10 mouse cellular contexts compared by ENCODE assay signal in genomic region chr7:99547584-99548487, GRCm38 (mm10). TPM values are rescaled to one million over a fixed set of nuclear protein-coding genes. Genes with fewer than 3 reads are reported as not detected.
DNase-seq lines count a peak whose midpoint lies in the region; ATAC-seq and TF ChIP-seq lines count a peak whose summit lies in the region.
"Had no signal": no experiment of that assay in that cellular context is flagged by ENCODE, and none has a peak within 500 bp of the region (broad histone marks: within the 10 kb centered on the region; RNA-seq: fewer than 3 reads in every experiment).

No protein-coding gene starts in this region.

- no peaks in the 10 kb centered on the region for H3K4me1 ChIP-seq in forebrain, postnatal 0 days (ENCODE audit: insufficient read depth)
- H3K4me1 ChIP-seq in forebrain, embryonic 11.5 days (replicated peaks; ENCODE audit: control insufficient read depth, insufficient read depth, low read length), result no peaks in the 10 kb centered on the region
- peaks cover 13% of the 10 kb centered on the region; the same call in 1 of the 2 replicates for H3K4me1 ChIP-seq in liver, adult 2 months (ENCODE audit: control insufficient read depth, insufficient read depth, low read length)
- H3K4me1 ChIP-seq in brown adipose tissue, adult 24 weeks (ENCODE audit: control insufficient read depth, insufficient read depth, insufficient read length, low read length), result peaks cover 25% of the 10 kb centered on the region
- peaks cover 52% of the 10 kb centered on the region for H3K4me1 ChIP-seq in limb, embryonic 13.5 days

- TF ChIP-seq CTCF in forebrain, postnatal 0 days (IDR thresholded peaks at IDR 0.05; ENCODE audit: low read depth), result no peak
- TF ChIP-seq CTCF in liver, adult 2 months (IDR thresholded peaks at IDR 0.05; ENCODE audit: low read depth, low read length), result no peak

- H3K4me3 ChIP-seq in forebrain, postnatal 0 days (ENCODE audit: low read depth, low read length), result no peak overlapping the region
- H3K4me3 ChIP-seq in forebrain, embryonic 11.5 days (ENCODE audit: low read depth, low read length), result no peak overlapping the region
- H3K4me3 ChIP-seq in liver, adult 2 months (ENCODE audit: insufficient read depth, low read depth, low read length), result no peak overlapping the region
- H3K4me3 ChIP-seq in brown adipose tissue, adult 24 weeks (ENCODE audit: insufficient read depth, low read depth, low read length), result no peak overlapping the region
- no peak overlapping the region for H3K4me3 ChIP-seq in limb, embryonic 13.5 days
- H3K4me3 ChIP-seq: erythroblast, embryonic 14.5 days; neural tube, embryonic 12.5 days had no signal

- H3K9me3 ChIP-seq in forebrain, postnatal 0 days (ENCODE audit: low read length), result no peaks in the 10 kb centered on the region
- H3K9me3 ChIP-seq in forebrain, embryonic 11.5 days (ENCODE audit: control insufficient read depth, low read length), result no peaks in the 10 kb centered on the region
- no peaks in the 10 kb centered on the region for H3K9me3 ChIP-seq in limb, embryonic 13.5 days
- H3K9me3 ChIP-seq: neural tube, embryonic 12.5 days had no signal

- WGBS in forebrain, postnatal 0 days, result 64% methylated on average over 10 of the region's 11 CpGs
- WGBS in forebrain, embryonic 11.5 days, result 57% methylated on average over 11 of the region's 11 CpGs
- WGBS in liver, adult 2 months, result 75% methylated on average over 10 of the region's 11 CpGs
- WGBS in limb, embryonic 13.5 days, result 29% methylated on average over 10 of the region's 11 CpGs

- no peak for ATAC-seq in forebrain, postnatal 0 days
- ATAC-seq in forebrain, embryonic 11.5 days (replicated peaks; ENCODE audit: low FRiP score), result no peak
- ATAC-seq in limb, embryonic 13.5 days (ENCODE audit: low FRiP score, low read depth), result peak; percentile 9; the same call in 1 of the 2 replicates

- peaks cover 22% of the 10 kb centered on the region for H3K36me3 ChIP-seq in forebrain, postnatal 0 days (ENCODE audit: insufficient read depth)
- no peaks in the 10 kb centered on the region for H3K36me3 ChIP-seq in forebrain, embryonic 11.5 days (ENCODE audit: control insufficient read depth, insufficient read depth, low read length)
- H3K36me3 ChIP-seq in liver, adult 2 months (ENCODE audit: control insufficient read depth, insufficient read depth, low read length), result no peaks in the 10 kb centered on the region
- H3K36me3 ChIP-seq in limb, embryonic 13.5 days, result peaks cover 4% of the 10 kb centered on the region; the same call in 1 of the 2 replicates

- no peaks in the 10 kb centered on the region for H3K27me3 ChIP-seq in forebrain, postnatal 0 days (ENCODE audit: insufficient read depth, low read length)
- H3K27me3 ChIP-seq in forebrain, embryonic 11.5 days (ENCODE audit: control insufficient read depth, insufficient read depth, low read length), result no peaks in the 10 kb centered on the region
- no peaks in the 10 kb centered on the region for H3K27me3 ChIP-seq in liver, adult 2 months (ENCODE audit: control insufficient read depth, insufficient read depth, low read length)
- H3K27me3 ChIP-seq in limb, embryonic 13.5 days, result no peaks in the 10 kb centered on the region
- H3K27me3 ChIP-seq: neural tube, embryonic 12.5 days had no signal

- no peaks in the 10 kb centered on the region for H3K79me2 ChIP-seq in liver, adult 2 months (ENCODE audit: control insufficient read depth, insufficient read depth, low read length)

- TF ChIP-seq POLR2A in liver, adult 2 months (IDR thresholded peaks at IDR 0.05; ENCODE audit: extremely low read depth, insufficient read depth, low read length), result no peak

- no peak overlapping the region for H3K9ac ChIP-seq in forebrain, postnatal 0 days
- H3K9ac ChIP-seq in forebrain, embryonic 11.5 days (ENCODE audit: low read length), result no peak overlapping the region
- H3K9ac ChIP-seq in liver, adult 2 months (ENCODE audit: low read depth, low read length), result no peak overlapping the region
- H3K9ac ChIP-seq in limb, embryonic 13.5 days, result no peak overlapping the region
- H3K9ac ChIP-seq: neural tube, embryonic 12.5 days had no signal

- no peak overlapping the region for H3K4me2 ChIP-seq in forebrain, postnatal 0 days (ENCODE audit: low read depth)
- H3K4me2 ChIP-seq in forebrain, embryonic 11.5 days (ENCODE audit: low read depth, low read length, severe bottlenecking), result no peak overlapping the region
- H3K4me2 ChIP-seq in limb, embryonic 13.5 days (replicated peaks), result no peak overlapping the region
- H3K4me2 ChIP-seq: neural tube, embryonic 12.5 days had no signal

- DNase-seq in forebrain, postnatal 0 days, result no peak
- DNase-seq in forebrain, embryonic 11.5 days (ENCODE audit: low spot score), result no peak
- no peak for DNase-seq in liver, adult 2 months (ENCODE audit: extremely low read depth, low read depth, low spot score)
- DNase-seq in liver, result no peak
- no peak for DNase-seq in urinary bladder, postnatal 25 days (ENCODE audit: low spot score)
- no peak for DNase-seq in spleen, postnatal 14 days (ENCODE audit: low spot score in 2 of 2)

- peak overlapping the region; percentile 45; the same call in 1 of the 2 replicates for H3K27ac ChIP-seq in forebrain, postnatal 0 days (ENCODE audit: low read depth, low read length)
- no peak overlapping the region for H3K27ac ChIP-seq in forebrain, embryonic 11.5 days (ENCODE audit: low read depth, low read length)
- H3K27ac ChIP-seq in liver, adult 2 months (replicated peaks; ENCODE audit: insufficient read depth, low read depth, low read length), result peak overlapping the region; percentile 14; the same call in 1 of the 2 replicates
- peak overlapping the region; percentile 20; the same call in 1 of the 2 replicates for H3K27ac ChIP-seq in brown adipose tissue, adult 24 weeks (replicated peaks; ENCODE audit: low read depth, low read length)
- peak overlapping the region; percentile 90; the same call in 1 of the 2 replicates for H3K27ac ChIP-seq in limb, embryonic 13.5 days
- H3K27ac ChIP-seq: neural tube, embryonic 12.5 days had no signal

RNA-seq across cellular contexts. Expression of gene Arrb1, which starts 12.6 kb away (rescaled TPM):
- 88.0 and 102 TPM in 2 replicates for total RNA-seq in forebrain, postnatal 0 days (2014; rRNA removed)
- 10.3 and 13.0 TPM in 2 replicates for polyA plus RNA-seq in forebrain, postnatal 0 days (2015; fragmentation: Nextera tagmentation; extraction: Ambion mirVana)
- polyA plus RNA-seq in forebrain, embryonic 11.5 days (2014; fragmentation: Nextera tagmentation; extraction: Ambion mirVana), result 4.0 and 4.2 TPM in 2 replicates
- total RNA-seq in liver, adult 2 months (2014; rRNA removed), result 6.5 and 9.5 TPM in 2 replicates
- 5.3 and 6.2 TPM in 2 replicates for polyA plus RNA-seq in liver, adult 2 months (2012; rRNA removed)
- 10.7 and 14.7 TPM in 2 replicates for polyA plus RNA-seq in brown adipose tissue, adult 24 weeks (2012; ENCODE audit: insufficient read depth, insufficient read length, missing spikeins)
- 6.1 and 6.8 TPM in 2 replicates for polyA plus RNA-seq in limb, embryonic 13.5 days (2015; fragmentation: Nextera tagmentation; extraction: Ambion mirVana)
